Mouse (Mus musculus): Measurements from ENCODE around the gene Myd88. TPM values are rescaled to one million over a fixed set of nuclear protein-coding genes. Genes with fewer than 3 reads are reported as not detected.

Myd88 gene
- total and polyA plus RNA-seq, 3 experiments, result 14.3 to 53.6 (median 22.7) TPM

GRCm38 (mm10) chr9:119324130-119324529 is 17.1 kb downstream of the Myd88 start:
- Histone ChIP-seq H3K4me3 (replicated peaks in 1 of 3; ENCODE audit: low read depth in 2 of 3, low read length in 2 of 3, poor library complexity in 1 of 3) (peak overlapping the region in 2 of 3 experiments; percentile 40 to 75), H3K9ac (ENCODE audit: insufficient read depth, low read depth) (0 out of 2 replicates have a peak overlapping the region, but pooled peaks have one; percentile 15), H3K27me3 (replicated peaks) (no peaks in the 10 kb centered on the region), H3K27ac (ENCODE audit: insufficient read depth, low read depth) (no peak overlapping the region), H3K79me2 (replicated peaks; ENCODE audit: control insufficient read depth, extremely low read depth, insufficient read depth, poor library complexity, severe bottlenecking) (peaks cover 3% of the 10 kb centered on the region; the same call in 1 of the 2 replicates), H3K36me3 (replicated peaks in 1 of 2; ENCODE audit: control insufficient read depth in 1 of 2, insufficient read depth in 1 of 2, low read length in 1 of 2) (peaks cover 0 to 4% of the 10 kb centered on the region in 2 experiments), H3K4me1 (ENCODE audit: control insufficient read depth in 1 of 2, insufficient read depth in 2 of 2) (peaks cover 2 to 23% of the 10 kb centered on the region in 2 experiments; a peak in 2 of 4 replicates), H3K4me2 (ENCODE audit: insufficient read depth, low read depth, poor library complexity, severe bottlenecking) (peak overlapping the region; percentile 88; the same call in 1 of the 2 replicates), H3K9me3 (replicated peaks; ENCODE audit: low read length) (no peaks in the 10 kb centered on the region)
- no peak for DNase-seq (ENCODE audit: extremely low read depth)
- dilution Hi-C loops (cut with MboI; ENCODE audit: extremely low pct_ligation_motif_present, extremely low pct_unique_long_range_greater_than_20kb, low sequenced_read_pairs), result no loop called here
- TF ChIP-seq EP300 (IDR thresholded peaks at IDR 0.05; ENCODE audit: low read length), result no peak
- peak; percentile 77 for TF ChIP-seq ZNF384 (IDR thresholded peaks at IDR 0.05; ENCODE audit: low read depth, low read length)
- no peak for TF ChIP-seq PAX5 (IDR thresholded peaks at IDR 0.05; ENCODE audit: low read length)
- TF ChIP-seq CHD1 (IDR thresholded peaks at IDR 0.05; ENCODE audit: low read depth, low read length), result no peak
- TF ChIP-seq POLR2AphosphoS2 (IDR thresholded peaks at IDR 0.05; ENCODE audit: low read depth, low read length), result no peak
- TF ChIP-seq MEF2A (IDR thresholded peaks at IDR 0.05; ENCODE audit: borderline replicate concordance, low read depth, low read length), result no peak
- TF ChIP-seq CHD2 (IDR thresholded peaks at IDR 0.05; ENCODE audit: low read length), result no peak
- no peak for TF ChIP-seq SIN3A (IDR thresholded peaks at IDR 0.05; ENCODE audit: low read length)
- in situ Hi-C loops (cut with MboI; ENCODE audit: low pct_ligation_motif_present, low pct_unique_long_range_greater_than_20kb, low sequenced_read_pairs), result no loop called here

GRCm38 (mm10) chr9:119323260-119323645 is 18.0 kb downstream of the Myd88 start:
- dilution Hi-C loops (cut with MboI; ENCODE audit: extremely low pct_ligation_motif_present, extremely low pct_unique_long_range_greater_than_20kb, low sequenced_read_pairs), result no loop called here

More at GRCm38 (mm10) chr9:119323260-119323645, 18.0 kb downstream of the Myd88 start:
- Histone ChIP-seq H3K9me3 (replicated peaks; ENCODE audit: low read length) (no peaks in the 10 kb centered on the region), H3K4me1 (ENCODE audit: control insufficient read depth in 1 of 2, insufficient read depth in 2 of 2) (peaks cover 2 to 23% of the 10 kb centered on the region in 2 experiments; a peak in 2 of 4 replicates), H3K4me2 (ENCODE audit: insufficient read depth, low read depth, poor library complexity, severe bottlenecking) (peak overlapping the region; percentile 88), H3K4me3 (replicated peaks in 1 of 3; ENCODE audit: low read depth in 2 of 3, low read length in 2 of 3, poor library complexity in 1 of 3) (peak overlapping the region; percentile 50 to 81 (median 75)), H3K27ac (ENCODE audit: insufficient read depth, low read depth) (peak overlapping the region; percentile 83), H3K79me2 (replicated peaks; ENCODE audit: control insufficient read depth, extremely low read depth, insufficient read depth, poor library complexity, severe bottlenecking) (peaks cover 9% of the 10 kb centered on the region; the same call in 1 of the 2 replicates), H3K9ac (ENCODE audit: insufficient read depth, low read depth) (peak overlapping the region; percentile 84), H3K27me3 (replicated peaks) (no peaks in the 10 kb centered on the region), H3K36me3 (replicated peaks in 1 of 2; ENCODE audit: control insufficient read depth in 1 of 2, insufficient read depth in 1 of 2, low read length in 1 of 2) (peaks cover 1 to 11% of the 10 kb centered on the region in 2 experiments)
- in situ Hi-C loops (cut with MboI; ENCODE audit: low pct_ligation_motif_present, low pct_unique_long_range_greater_than_20kb, low sequenced_read_pairs), result no loop called here
- DNase-seq (ENCODE audit: extremely low read depth), result no peak
- TF ChIP-seq TCF12 (IDR thresholded peaks at IDR 0.05; ENCODE audit: low read depth, low read length) (no peak), CHD2 (IDR thresholded peaks at IDR 0.05; ENCODE audit: low read length) (no peak), MAX (IDR thresholded peaks at IDR 0.05; ENCODE audit: low read length) (0 out of 2 replicates have a peak, but pooled peaks have one; percentile 5), EP300 (IDR thresholded peaks at IDR 0.05; ENCODE audit: low read length) (peak; percentile 3; the same call in 1 of the 2 replicates), CHD1 (IDR thresholded peaks at IDR 0.05; ENCODE audit: low read depth, low read length) (peak; percentile 16; the same call in 1 of the 2 replicates), MAZ (IDR thresholded peaks at IDR 0.05; ENCODE audit: low read depth, low read length) (0 out of 2 replicates have a peak, but pooled peaks have one; percentile 9)

Measured in CH12.LX (cell line).